Mouse (Mus musculus): ENCODE measurements around the gene Sgta.

- TF ChIP-seq CTCF (IDR thresholded peaks at IDR 0.05; ENCODE audit: low read depth, low read length) (no peak), POLR2A (IDR thresholded peaks at IDR 0.05; ENCODE audit: borderline replicate concordance, low read depth, low read length) (no peak)
Measured at GRCm38 (mm10) chr10:81036251-81036650, 23.7 kb downstream of the Sgta start.
